Mouse (Mus musculus): ENCODE data around the gene Rps6ka1.

The Rps6ka1 gene

GRCm38 (mm10) chr4:133896984-133897383 lies 9.4 kb upstream of the Rps6ka1 start:
- DNase-seq = no peak

- no peak for DNase-seq
Observed at GRCm38 (mm10) chr4:133896002-133896401, 8.4 kb upstream of the Rps6ka1 start.

- DNase-seq = peak; percentile 95
Observed at GRCm38 (mm10) chr4:133887249-133887648, 348 bp downstream of the Rps6ka1 start.

- peak; percentile 94 for DNase-seq
Observed at GRCm38 (mm10) chr4:133885991-133886501, 1.6 kb downstream of the Rps6ka1 start.

GRCm38 (mm10) chr4:133885331-133885730 lies 2.3 kb downstream of the Rps6ka1 start:
- peak; percentile 85 for DNase-seq

- DNase-seq = peak; percentile 83
Observed at GRCm38 (mm10) chr4:133884888-133885287, 2.7 kb downstream of the Rps6ka1 start.

- DNase-seq = peak; percentile 69
Observed at GRCm38 (mm10) chr4:133884127-133884753, 3.4 kb downstream of the Rps6ka1 start.

- DNase-seq = peak; percentile 70
Observed at GRCm38 (mm10) chr4:133881851-133882250, 5.7 kb downstream of the Rps6ka1 start.

- peak; percentile 65 for DNase-seq
Observed at GRCm38 (mm10) chr4:133881399-133881798, 6.2 kb downstream of the Rps6ka1 start.

- peak; percentile 90 for DNase-seq
Observed at GRCm38 (mm10) chr4:133879145-133879902, 8.3 kb downstream of the Rps6ka1 start.

- peak; percentile 73 for DNase-seq
Observed at GRCm38 (mm10) chr4:133877850-133878755, 9.5 kb downstream of the Rps6ka1 start.

- DNase-seq = peak; percentile 86
Observed at GRCm38 (mm10) chr4:133874865-133875517, 12.6 kb downstream of the Rps6ka1 start.

GRCm38 (mm10) chr4:133873926-133874864 lies 13.4 kb downstream of the Rps6ka1 start:
- DNase-seq = peak; percentile 96

- DNase-seq = no peak
Observed at GRCm38 (mm10) chr4:133873431-133873851, 14.2 kb downstream of the Rps6ka1 start.

- DNase-seq = peak; percentile 98
Observed at GRCm38 (mm10) chr4:133872812-133873300, 14.7 kb downstream of the Rps6ka1 start.

- no peak for DNase-seq
Observed at GRCm38 (mm10) chr4:133872222-133872811, 15.3 kb downstream of the Rps6ka1 start.

GRCm38 (mm10) chr4:133865231-133865630 lies 22.4 kb downstream of the Rps6ka1 start:
- DNase-seq = no peak

- DNase-seq = peak; percentile 95
Observed at GRCm38 (mm10) chr4:133864380-133864981, 23.1 kb downstream of the Rps6ka1 start.

- DNase-seq = no peak
Observed at GRCm38 (mm10) chr4:133863795-133864379, 23.7 kb downstream of the Rps6ka1 start.

- no peak for DNase-seq
Observed at GRCm38 (mm10) chr4:133857527-133857926, 30.1 kb downstream of the Rps6ka1 start.

All from heart, adult 11 months (tissue).